Mouse (Mus musculus) bone marrow macrophage, adult 2 months (primary cell): Measurements from ENCODE around the gene Tcte3. TPM values are rescaled to one million over a fixed set of nuclear protein-coding genes. Genes with fewer than 3 reads are reported as not detected.
"Not testable (repeated sequence)": the region's sequence is repeated elsewhere in the genome, so short reads cannot be mapped to it uniquely, and the experiment has no call there.

Experiments
- H3K27ac ChIP-seq: 2 replicates; pipeline ENCODE4 v1.5.1; 2012; ENCODE audit warnings: low read depth, low read length; ENCODE audit not compliant: insufficient read depth
- H3K4me1 ChIP-seq: 2 replicates; pipeline ENCODE4 v1.6.1; 2012; ENCODE audit warnings: low read length; ENCODE audit not compliant: control insufficient read depth, insufficient read depth
- H3K4me3 ChIP-seq: 2 replicates; pipeline ENCODE4 v1.5.1; 2012; ENCODE audit warnings: mild to moderate bottlenecking, low read length, moderate library complexity; ENCODE audit not compliant: insufficient read depth
- CTCF ChIP-seq: IDR thresholded peaks from 2 replicates; pipeline ENCODE4 v1.5.1; 2012; ENCODE audit warnings: low read depth, mild to moderate bottlenecking, low read length, moderate library complexity
- POLR2A ChIP-seq: IDR thresholded peaks from 2 replicates; pipeline ENCODE4 v1.6.1; 2012; ENCODE audit warnings: mild to moderate bottlenecking, low read depth, low read length, borderline replicate concordance
- polyA plus RNA-seq: library from polyadenylated mRNA; stranded (reverse); fragments of >200 nt; gene quantifications from 2 replicates; pipeline ENCODE4 v1.2.4, GENCODE M21; 2012; ENCODE audit not compliant: missing spikeins, insufficient read depth, insufficient read length

The Tcte3 gene
- not detected in 2 replicates for polyA plus RNA-seq

DNA sequence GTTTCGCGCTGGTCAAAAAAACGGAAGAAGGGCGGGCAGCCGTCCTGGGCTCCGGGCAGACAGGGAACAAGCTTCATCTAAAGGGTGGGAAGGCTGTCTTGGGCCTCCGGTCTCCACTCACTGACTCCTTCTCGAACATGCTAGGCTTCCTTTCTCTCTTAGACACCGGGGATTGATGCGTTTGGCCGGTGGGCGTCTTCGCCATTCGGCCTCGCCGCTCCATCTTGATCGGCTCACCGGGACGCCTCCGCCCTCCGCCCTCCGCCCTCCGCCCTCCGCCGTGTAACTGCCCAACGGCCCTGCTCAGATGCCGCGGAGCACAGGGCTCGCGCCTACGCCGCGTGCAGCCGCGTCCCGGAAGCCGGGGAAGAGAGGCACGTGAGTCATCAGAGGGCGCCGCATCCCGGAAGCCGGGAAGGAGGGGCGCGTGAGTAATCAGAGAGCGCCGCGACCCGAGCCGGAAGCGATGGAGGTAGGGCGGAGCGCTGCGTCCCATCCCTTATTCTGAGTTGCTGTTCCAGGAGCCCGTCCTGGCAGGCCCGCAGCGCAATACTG, at the start of gene Tcte3, which contains the start of the genes Ermard and Gm3448:
Tcte3 (minus strand) TSS at position 314 of the 555 bp plus-strand sequence.
Ermard (plus strand) TSS at position 34 of the 555 bp plus-strand sequence.
Gm3448 (minus strand) TSS at position 363 of the 555 bp plus-strand sequence.
- H3K4me1 ChIP-seq, H3K27ac ChIP-seq, H3K4me3 ChIP-seq: not testable (repeated sequence)

DNA sequence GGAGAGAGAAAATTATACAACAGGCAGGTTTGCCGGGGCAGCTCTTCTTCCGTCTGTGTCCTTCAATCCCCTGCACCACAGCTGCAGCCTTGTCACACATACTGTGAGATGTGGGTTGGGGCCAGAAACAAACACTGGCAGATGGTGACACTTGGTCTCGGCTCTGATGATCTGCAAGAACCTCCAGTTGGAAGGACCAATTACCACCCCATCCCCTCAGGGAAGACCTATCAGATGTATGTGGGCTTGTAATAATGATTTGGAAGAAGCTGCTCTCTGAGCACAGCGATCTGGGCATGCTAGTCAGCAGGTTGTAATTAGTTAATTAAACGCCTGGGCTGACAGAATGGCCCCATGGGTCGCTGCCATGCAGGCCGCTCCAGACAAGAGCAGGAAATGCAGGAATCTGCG, 47.3 kb upstream of the Tcte3 start:
- H3K27ac ChIP-seq: no peak overlapping the region
- H3K4me1 ChIP-seq: no peaks in the 10 kb centered on the region
- H3K4me3 ChIP-seq: no peak overlapping the region
- TF ChIP-seq CTCF: no peak
- no peak for TF ChIP-seq POLR2A

DNA sequence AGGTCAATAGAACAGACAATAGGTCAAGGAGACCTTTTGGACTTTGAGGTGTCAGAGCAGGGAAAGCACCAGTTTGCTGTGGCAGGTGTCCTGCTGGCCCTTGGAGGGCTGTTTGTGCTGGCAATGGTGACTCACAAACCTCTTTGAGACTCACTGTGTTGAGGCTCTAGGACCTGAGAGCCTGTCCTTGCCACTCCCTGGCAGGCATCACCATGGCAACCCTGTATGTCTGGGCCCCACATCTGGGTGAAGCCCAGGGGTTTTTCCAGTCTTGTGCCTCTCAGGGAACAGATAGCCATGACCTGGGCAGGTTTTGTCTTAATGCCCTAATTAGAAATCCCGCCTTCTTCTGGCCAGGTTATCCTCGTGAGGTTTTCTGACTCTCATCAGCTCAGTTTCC, 46.9 kb upstream of the Tcte3 start:
- no peak overlapping the region for H3K27ac ChIP-seq
- no peak for TF ChIP-seq CTCF
- no peak for TF ChIP-seq POLR2A

DNA sequence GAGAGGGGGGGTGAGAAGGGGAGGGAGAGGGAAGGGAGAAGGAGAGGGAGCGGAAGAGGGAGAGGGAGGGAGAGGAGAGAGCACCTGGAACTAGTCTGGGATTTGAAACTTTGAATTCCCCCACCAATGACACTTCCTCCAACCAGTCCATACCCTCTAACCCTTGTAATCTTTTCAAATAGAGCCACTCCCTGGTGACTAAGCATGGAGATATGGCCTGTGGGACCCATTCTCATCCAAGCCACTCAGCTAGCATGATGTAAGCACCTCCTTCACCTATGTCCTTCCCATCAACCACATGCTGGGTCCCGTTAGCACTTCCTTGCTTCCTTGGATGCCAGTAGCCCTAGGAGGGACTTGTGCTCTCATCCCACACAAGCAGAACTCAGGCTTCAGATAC, 43.7 kb upstream of the Tcte3 start:
- Histone ChIP-seq H3K4me1 (no peaks in the 10 kb centered on the region), H3K27ac (no peak overlapping the region), H3K4me3 (no peak overlapping the region)
- TF ChIP-seq POLR2A (no peak), CTCF (no peak)

More for the DNA sequence above, 46.9 kb upstream of the Tcte3 start:
- Histone ChIP-seq H3K4me1 (no peaks in the 10 kb centered on the region), H3K4me3 (no peak overlapping the region)

DNA sequence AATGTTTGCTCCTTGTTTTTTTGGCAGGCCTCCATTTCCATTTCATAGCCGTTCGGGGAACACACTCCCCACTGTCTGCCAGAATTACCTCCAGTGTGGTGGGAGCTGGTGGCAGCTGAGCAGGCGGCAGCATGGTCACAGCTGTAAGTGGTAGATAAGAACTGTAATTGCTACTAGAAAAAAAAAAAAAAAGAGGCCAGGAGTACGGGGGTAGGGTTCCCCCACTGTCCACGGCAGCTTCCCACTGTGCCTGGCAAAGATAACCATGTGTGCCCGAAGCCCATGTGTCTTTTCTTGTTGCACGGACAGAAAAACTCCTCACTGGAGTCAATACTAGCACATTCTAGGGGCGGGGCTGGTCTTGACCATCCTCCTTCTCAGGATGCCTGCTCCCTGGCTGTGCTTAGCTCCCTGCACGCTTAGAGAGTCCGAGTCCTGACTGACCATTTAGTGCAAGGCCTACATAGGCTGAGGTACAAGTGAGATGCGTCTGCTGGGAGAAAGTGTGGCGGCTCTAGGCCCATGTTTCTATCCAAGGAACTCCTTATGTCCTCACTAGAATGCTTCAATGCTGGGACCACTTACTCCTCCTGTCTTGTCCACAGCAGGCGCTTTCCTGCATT, 43.0 kb upstream of the Tcte3 start:
- H3K27ac ChIP-seq: no peak overlapping the region
- TF ChIP-seq POLR2A (no peak), CTCF (no peak)
- no peaks in the 10 kb centered on the region for H3K4me1 ChIP-seq
- H3K4me3 ChIP-seq: no peak overlapping the region

DNA sequence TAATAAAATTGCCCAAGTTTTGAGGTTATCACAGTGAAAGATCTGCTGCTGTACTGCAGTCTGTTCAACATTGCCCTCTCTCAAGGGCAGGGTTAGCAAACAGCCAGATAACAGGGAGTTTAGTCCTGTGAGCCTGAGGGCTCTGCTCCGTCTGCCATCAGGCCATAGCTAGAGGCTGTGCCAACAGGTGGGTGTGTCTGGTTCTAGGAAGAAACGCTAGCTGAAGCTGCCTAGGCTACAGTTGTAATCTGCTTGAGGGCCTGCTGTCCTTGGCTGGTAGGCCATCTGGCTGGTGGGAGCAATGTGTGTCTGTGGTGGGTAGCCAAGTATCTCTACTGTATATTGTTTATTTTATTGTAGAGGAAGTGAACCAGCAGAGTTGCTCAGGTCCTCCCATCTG, 36.2 kb upstream of the Tcte3 start:
- no peak for TF ChIP-seq POLR2A
- TF ChIP-seq CTCF: no peak
- Histone ChIP-seq H3K4me3 (no peak overlapping the region), H3K4me1 (no peaks in the 10 kb centered on the region), H3K27ac (no peak overlapping the region)

DNA sequence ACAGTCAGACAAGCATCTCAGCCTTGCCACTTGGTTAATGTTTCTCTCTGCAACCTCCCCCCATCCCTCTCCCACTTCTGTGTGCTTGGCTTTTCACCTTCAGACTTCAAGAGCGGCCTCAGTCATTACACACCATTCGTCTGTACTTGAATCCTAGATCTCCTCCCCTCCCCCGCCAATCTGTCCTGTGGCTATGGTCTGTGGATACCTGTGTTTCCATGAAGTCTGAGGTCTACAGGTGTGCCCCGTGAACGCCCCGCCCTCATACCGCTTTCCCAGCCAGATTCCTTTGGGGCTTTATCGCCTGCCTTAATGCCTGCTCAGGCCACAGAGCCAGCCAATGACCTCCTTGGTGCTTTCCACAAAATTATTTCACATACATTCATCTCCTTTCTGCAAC, 33.7 kb upstream of the Tcte3 start:
- no peak for TF ChIP-seq POLR2A
- no peak for TF ChIP-seq CTCF
- H3K4me1 ChIP-seq: no peaks in the 10 kb centered on the region
- no peak overlapping the region for H3K4me3 ChIP-seq
- H3K27ac ChIP-seq: no peak overlapping the region

DNA sequence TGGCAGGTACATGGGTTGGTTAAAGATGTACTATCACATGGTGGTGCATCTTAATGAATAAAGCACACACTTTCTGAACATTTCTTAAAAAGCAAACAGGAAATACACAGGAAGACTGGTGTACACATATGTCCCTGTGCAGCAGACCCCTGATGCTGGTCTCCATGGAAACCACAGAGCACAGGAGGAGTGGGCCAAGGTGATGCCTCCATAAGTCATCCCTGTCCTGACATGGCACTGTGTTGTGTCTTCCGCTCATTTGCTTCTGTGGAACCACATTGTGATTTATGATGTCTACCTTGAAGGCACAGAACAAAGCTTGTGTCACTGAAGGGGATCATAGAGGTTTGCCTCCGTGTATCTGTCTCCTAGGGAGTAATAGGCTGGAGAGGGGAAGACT, 30.9 kb upstream of the Tcte3 start:
- TF ChIP-seq POLR2A: no peak
- no peak for TF ChIP-seq CTCF

DNA sequence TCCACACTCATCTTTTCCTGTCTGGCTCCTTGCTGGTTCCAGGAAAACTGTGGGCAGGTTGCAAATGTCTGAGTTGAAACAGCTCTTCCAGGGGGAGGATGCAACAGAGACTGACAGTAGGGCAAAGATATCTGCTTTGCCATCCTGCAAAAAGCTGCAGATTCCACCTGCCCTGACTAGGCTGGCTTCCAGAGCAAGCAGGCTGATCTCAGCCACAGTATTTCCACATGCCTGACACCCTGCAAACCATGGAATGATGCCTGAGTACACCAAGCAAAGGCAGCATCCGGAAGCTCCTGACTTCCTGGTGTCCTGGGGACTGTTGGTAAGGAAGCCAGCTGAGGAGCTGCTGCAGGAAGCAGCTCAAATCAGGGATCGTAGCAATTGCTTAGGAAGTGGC, 27.8 kb upstream of the Tcte3 start:
- TF ChIP-seq CTCF (no peak), POLR2A (no peak)
- Histone ChIP-seq H3K4me1 (peaks cover 34% of the 10 kb centered on the region), H3K27ac (no peak overlapping the region), H3K4me3 (no peak overlapping the region)

More for the DNA sequence above, 30.9 kb upstream of the Tcte3 start:
- H3K4me1 ChIP-seq: peaks cover 21% of the 10 kb centered on the region
- no peak overlapping the region for H3K4me3 ChIP-seq
- no peak overlapping the region for H3K27ac ChIP-seq

DNA sequence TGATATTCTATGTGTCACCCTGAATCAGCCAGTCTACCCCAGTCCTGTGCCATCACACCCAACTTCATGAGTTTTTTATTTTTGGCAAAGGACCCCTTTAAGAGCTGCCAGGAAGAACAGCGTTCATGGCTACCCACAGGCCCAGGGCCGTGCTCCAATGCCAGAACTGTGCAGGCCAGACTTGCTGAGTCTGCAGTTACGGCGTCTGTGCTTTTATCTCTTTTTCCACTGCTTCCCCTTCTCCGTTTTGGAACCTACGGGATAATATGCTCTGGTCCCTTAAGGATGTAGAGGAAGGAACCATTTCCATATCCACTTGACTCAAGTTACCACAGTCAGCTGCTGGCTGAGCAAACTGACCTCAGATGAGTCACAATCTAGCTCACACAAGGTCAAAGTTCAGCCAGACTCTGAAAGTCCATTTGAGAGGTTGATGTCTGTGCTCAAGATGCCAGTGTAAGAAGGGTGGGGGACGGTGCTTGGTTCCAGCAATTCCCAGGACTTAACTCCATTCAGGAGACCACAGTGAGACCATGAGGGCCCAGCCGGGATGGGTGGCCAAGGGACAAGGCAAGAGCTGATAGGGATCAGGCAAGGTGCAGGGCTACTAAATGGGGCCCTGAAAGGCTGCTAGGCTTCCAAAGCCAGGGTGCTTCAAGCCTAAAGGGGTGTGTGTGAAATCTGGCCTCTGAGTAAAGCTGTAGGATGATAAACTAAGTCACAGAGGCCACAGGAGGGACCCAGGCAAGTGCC, 26.9 kb upstream of the Tcte3 start:
- no peak for TF ChIP-seq CTCF
- TF ChIP-seq POLR2A: no peak
- H3K27ac ChIP-seq: peak overlapping the region; percentile 5; the same call in 1 of the 2 replicates
- peaks cover 34% of the 10 kb centered on the region for H3K4me1 ChIP-seq

More for the DNA sequence above, 26.9 kb upstream of the Tcte3 start:
- no peak overlapping the region for H3K4me3 ChIP-seq
